Mouse (Mus musculus) CD8-positive naive resting alpha-beta T cell, adult 2 months (primary cell): ENCODE data around the gene Yjefn3.
A peak's percentile ranks its signal among the peaks of the same experiment; 100 is the strongest.
"Not testable (repeated sequence)": the region's sequence is repeated elsewhere in the genome, so short reads cannot be mapped to it uniquely, and the experiment has no call there.

Experiments used
- DNase-seq, 2 experiments: peaks; one replicate each; pipeline ENCODE4 v3.0.0; 2022; ENCODE audit warnings: low read depth in 2 of 2, low spot score in 2 of 2

The Yjefn3 gene

GRCm38 (mm10) chr8:69902163-69903062 is at the start of gene Yjefn3, which contains the start of the genes Tssk6 and Ndufa13:
Gene Yjefn3 (minus strand): TSS chr8:69902712.
Gene Tssk6 (plus strand): TSS chr8:69902184.
Gene Ndufa13 (minus strand): TSS chr8:69902558.
- peak in 1 of 2 experiments; percentile 37 for DNase-seq

GRCm38 (mm10) chr8:69950300-69950699 is 47.8 kb upstream of the Yjefn3 start:
- no peak for DNase-seq

- not testable (repeated sequence) for DNase-seq
Observed at GRCm38 (mm10) chr8:69942495-69942894, 40.0 kb upstream of the Yjefn3 start.

- DNase-seq = peak; percentile 28 to 31
Observed at GRCm38 (mm10) chr8:69940386-69940785, 37.9 kb upstream of the Yjefn3 start.

- no peak for DNase-seq
Observed at GRCm38 (mm10) chr8:69939633-69940032, 37.1 kb upstream of the Yjefn3 start.

GRCm38 (mm10) chr8:69938245-69938982 is 35.9 kb upstream of the Yjefn3 start:
- no peak for DNase-seq

GRCm38 (mm10) chr8:69937466-69937865 is 35.0 kb upstream of the Yjefn3 start:
- DNase-seq = peak; percentile 39 to 52

- DNase-seq = no peak
Observed at GRCm38 (mm10) chr8:69936050-69936794, 33.7 kb upstream of the Yjefn3 start.

- DNase-seq = no peak
Observed at GRCm38 (mm10) chr8:69935431-69935830, 32.9 kb upstream of the Yjefn3 start.

- no peak for DNase-seq
Observed at GRCm38 (mm10) chr8:69934582-69934981, 32.1 kb upstream of the Yjefn3 start.

- no peak for DNase-seq
Observed at GRCm38 (mm10) chr8:69933811-69934210, 31.3 kb upstream of the Yjefn3 start.

- no peak for DNase-seq
Observed at GRCm38 (mm10) chr8:69926901-69927300, 24.4 kb upstream of the Yjefn3 start.

- DNase-seq = no peak
Observed at GRCm38 (mm10) chr8:69923986-69924385, 21.5 kb upstream of the Yjefn3 start.

- DNase-seq = no peak
Observed at GRCm38 (mm10) chr8:69921141-69921540, 18.6 kb upstream of the Yjefn3 start.

GRCm38 (mm10) chr8:69919876-69920662 is 17.6 kb upstream of the Yjefn3 start:
- peak; percentile 61 to 80 for DNase-seq

- DNase-seq = peak; percentile 81 to 89
Observed at GRCm38 (mm10) chr8:69919010-69919409, 16.5 kb upstream of the Yjefn3 start.

- DNase-seq = no peak
Observed at GRCm38 (mm10) chr8:69918506-69918905, 16.0 kb upstream of the Yjefn3 start.

- DNase-seq = no peak
Observed at GRCm38 (mm10) chr8:69915748-69916147, 13.2 kb upstream of the Yjefn3 start.

- no peak for DNase-seq
Observed at GRCm38 (mm10) chr8:69914526-69914925, 12.0 kb upstream of the Yjefn3 start.

- DNase-seq = no peak
Observed at GRCm38 (mm10) chr8:69912478-69913074, 10.1 kb upstream of the Yjefn3 start.
